Mouse (Mus musculus): Measurements from ENCODE around the gene Lrrc45.

Lrrc45 gene

GRCm38 (mm10) chr11:120704486-120705325 is 9.0 kb upstream of the Lrrc45 start:
- DNase-seq, result no peak

- DNase-seq, result no peak
These were observed 7.6 kb upstream of the Lrrc45 start for GRCm38 (mm10) chr11:120706120-120706519.

GRCm38 (mm10) chr11:120707225-120707624 is 6.5 kb upstream of the Lrrc45 start:
- no peak for DNase-seq

GRCm38 (mm10) chr11:120707969-120708368 is 5.8 kb upstream of the Lrrc45 start:
- no peak for DNase-seq

- DNase-seq, result no peak
These were observed 4.2 kb upstream of the Lrrc45 start for GRCm38 (mm10) chr11:120709551-120709950.

GRCm38 (mm10) chr11:120710672-120711071 is 3.1 kb upstream of the Lrrc45 start:
- DNase-seq, result no peak

- DNase-seq, result no peak
These were observed 1.6 kb upstream of the Lrrc45 start for GRCm38 (mm10) chr11:120711980-120712604.

GRCm38 (mm10) chr11:120712771-120713568 is 755 bp upstream of the Lrrc45 start:
- DNase-seq, result peak; percentile 44 to 53

- no peak for DNase-seq
These were observed 821 bp downstream of the Lrrc45 start for GRCm38 (mm10) chr11:120714546-120714945.

- DNase-seq, result no peak
These were observed 1.4 kb downstream of the Lrrc45 start for GRCm38 (mm10) chr11:120715131-120715530.

- DNase-seq, result no peak
These were observed 5.5 kb downstream of the Lrrc45 start for GRCm38 (mm10) chr11:120719242-120719641.

GRCm38 (mm10) chr11:120719841-120720376 is 6.2 kb downstream of the Lrrc45 start:
- DNase-seq, result no peak

GRCm38 (mm10) chr11:120720450-120720849 is 6.7 kb downstream of the Lrrc45 start:
- peak; percentile 92 to 93 for DNase-seq

- peak; percentile 76 to 80 for DNase-seq
These were observed 7.7 kb downstream of the Lrrc45 start, which contains the start of gene Rac3 for GRCm38 (mm10) chr11:120721124-120722066. Gene Rac3, plus strand, starts transcription at chr11:120721470.

GRCm38 (mm10) chr11:120722067-120722630 is 8.4 kb downstream of the Lrrc45 start:
- no peak for DNase-seq

GRCm38 (mm10) chr11:120722761-120723382 is 9.1 kb downstream of the Lrrc45 start:
- DNase-seq, result no peak

- no peak for DNase-seq
These were observed 9.8 kb downstream of the Lrrc45 start for GRCm38 (mm10) chr11:120723509-120723908.

GRCm38 (mm10) chr11:120726243-120727168 is 12.8 kb downstream of the Lrrc45 start:
- no peak for DNase-seq

- DNase-seq, result peak; percentile 78 to 80
These were observed 13.4 kb downstream of the Lrrc45 start, which contains the start of gene Dcxr for GRCm38 (mm10) chr11:120727169-120727527. Gene Dcxr, minus strand, starts transcription at chr11:120727281.

GRCm38 (mm10) chr11:120727564-120727963 is 13.8 kb downstream of the Lrrc45 start:
- no peak for DNase-seq

All from cerebellum, postnatal 36 days (tissue).